10 mouse cellular contexts compared by ENCODE assay signal in the genomic region with DNA sequence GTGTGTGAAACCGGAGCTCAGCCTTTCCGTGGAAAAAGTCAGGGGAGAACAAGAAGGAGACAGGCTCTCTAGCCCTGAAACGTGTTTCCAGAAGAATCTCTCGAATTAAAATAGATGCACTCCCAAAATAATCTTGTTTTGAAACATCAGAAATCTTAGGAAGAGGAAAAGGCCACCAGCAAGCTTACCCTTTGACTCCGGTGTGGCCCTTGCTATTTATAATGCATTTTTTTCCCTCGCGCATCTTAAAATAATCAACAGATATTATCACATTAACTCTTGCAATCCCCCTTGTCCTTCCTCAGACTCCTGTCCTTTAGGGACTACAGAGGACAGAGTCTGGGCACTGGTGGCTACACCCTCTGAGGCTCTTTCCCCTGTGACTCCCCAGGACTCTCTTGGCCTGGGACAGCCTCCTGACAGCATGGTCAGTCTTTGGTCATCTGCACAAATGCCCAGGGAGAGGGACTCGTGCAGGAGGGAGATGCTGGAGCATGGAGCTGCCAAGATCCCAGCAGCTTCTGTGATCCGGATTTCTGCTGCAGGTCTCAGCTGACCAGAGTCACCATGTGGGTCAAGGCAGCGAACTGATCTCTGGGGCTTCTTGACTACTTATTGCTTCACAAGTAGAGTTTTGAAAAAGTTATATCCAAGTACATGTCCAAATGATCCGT.
DNase-seq lines count a peak whose midpoint lies in the region; ATAC-seq and TF ChIP-seq lines count a peak whose summit lies in the region.
"Had no signal": no experiment of that assay in that cellular context is flagged by ENCODE, and none has a peak within 500 bp of the region (broad histone marks: within the 10 kb centered on the region; RNA-seq: fewer than 3 reads in every experiment).

No protein-coding gene starts in this region.

- peak overlapping the region; percentile 40 for H3K4me2 ChIP-seq in lung, embryonic 16.5 days (ENCODE audit: low read depth, low read length)
- peak overlapping the region; percentile 34; the same call in 1 of the 2 replicates for H3K4me2 ChIP-seq in limb, embryonic 11.5 days (ENCODE audit: low read depth, severe bottlenecking)
- H3K4me2 ChIP-seq in stomach, postnatal 0 days (replicated peaks; ENCODE audit: low read depth) = peak overlapping the region; percentile 44

- peak overlapping the region; percentile 33; the same call in 1 of the 2 replicates for H3K9ac ChIP-seq in lung, embryonic 16.5 days (ENCODE audit: low read length)
- 0 out of 2 replicates have a peak overlapping the region, but pooled peaks have one; percentile 27 for H3K9ac ChIP-seq in limb, embryonic 11.5 days (ENCODE audit: low read length)
- no peak overlapping the region for H3K9ac ChIP-seq in stomach, postnatal 0 days (ENCODE audit: low read length)

- peak; percentile 42 to 59 for DNase-seq in gastrocnemius, adult 8-10 months (ENCODE audit: low spot score in 2 of 2)
- DNase-seq in gastrocnemius, postnatal 14 days = no peak
- DNase-seq in lung, postnatal 10 days = no peak
- no peak for DNase-seq in limb, embryonic 11.5 days (ENCODE audit: low spot score)
- no peak for DNase-seq in stomach, postnatal 0 days (ENCODE audit: low spot score)
- no peak for DNase-seq in cerebellum, adult 11 months
- no peak for DNase-seq in spleen, postnatal 14 days (ENCODE audit: low spot score in 2 of 2)
- DNase-seq: kidney, adult 11 months had no signal

- no peak overlapping the region for H3K27ac ChIP-seq in lung, embryonic 16.5 days (ENCODE audit: low read length)
- H3K27ac ChIP-seq in limb, embryonic 11.5 days (replicated peaks; ENCODE audit: low read depth, low read length) = no peak overlapping the region
- no peak overlapping the region for H3K27ac ChIP-seq in stomach, postnatal 0 days (replicated peaks)

- 46% methylated on average over 11 of the region's 11 CpGs for WGBS in lung, embryonic 16.5 days
- 59% methylated on average over 11 of the region's 11 CpGs for WGBS in limb, embryonic 11.5 days
- 40% methylated on average over 11 of the region's 11 CpGs for WGBS in stomach, postnatal 0 days

- no peaks in the 10 kb centered on the region for H3K9me3 ChIP-seq in lung, embryonic 16.5 days (ENCODE audit: control insufficient read depth, low read length)
- no peaks in the 10 kb centered on the region for H3K9me3 ChIP-seq in limb, embryonic 11.5 days (ENCODE audit: control insufficient read depth, low read length)
- H3K9me3 ChIP-seq in stomach, postnatal 0 days (ENCODE audit: control insufficient read depth, low read length) = no peaks in the 10 kb centered on the region

- H3K36me3 ChIP-seq in lung, embryonic 16.5 days (ENCODE audit: control insufficient read depth, insufficient read depth, low read length) = no peaks in the 10 kb centered on the region
- H3K36me3 ChIP-seq in limb, embryonic 11.5 days (ENCODE audit: control insufficient read depth, insufficient read depth, low read length) = no peaks in the 10 kb centered on the region
- no peaks in the 10 kb centered on the region for H3K36me3 ChIP-seq in stomach, postnatal 0 days (ENCODE audit: control insufficient read depth, insufficient read depth, low read length)

- no peaks in the 10 kb centered on the region for H3K27me3 ChIP-seq in lung, embryonic 16.5 days (ENCODE audit: control insufficient read depth, insufficient read depth, low read depth, low read length)
- H3K27me3 ChIP-seq in limb, embryonic 11.5 days (ENCODE audit: control insufficient read depth, insufficient read depth, low read length) = peaks cover 5% of the 10 kb centered on the region; the same call in 1 of the 2 replicates
- H3K27me3 ChIP-seq in stomach, postnatal 0 days (ENCODE audit: control insufficient read depth, insufficient read depth, low read length) = no peaks in the 10 kb centered on the region

- TF ChIP-seq CTCF in stomach, postnatal 0 days (IDR thresholded peaks at IDR 0.05; ENCODE audit: low read depth) = no peak

- ATAC-seq in lung, embryonic 16.5 days (ENCODE audit: low read depth) = no peak
- no peak for ATAC-seq in limb, embryonic 11.5 days (ENCODE audit: insufficient number of reproducible peaks, low FRiP score, low TSS enrichment, low read depth)
- no peak for ATAC-seq in stomach, postnatal 0 days (ENCODE audit: low FRiP score, low TSS enrichment)
- ATAC-seq: Patski had no signal

- no peak overlapping the region for H3K4me3 ChIP-seq in lung, embryonic 16.5 days (ENCODE audit: low read length)
- no peak overlapping the region for H3K4me3 ChIP-seq in limb, embryonic 11.5 days (ENCODE audit: low read depth, low read length)
- H3K4me3 ChIP-seq in stomach, postnatal 0 days (ENCODE audit: low read depth, low read length) = peak overlapping the region; percentile 12; the same call in 1 of the 2 replicates

- intact Hi-C loops in gastrocnemius, postnatal 14 days (cut with DNase I; ENCODE audit: low total_unique reads) = no loop called here

- peaks cover 3% of the 10 kb centered on the region; the same call in 1 of the 2 replicates for H3K4me1 ChIP-seq in lung, embryonic 16.5 days (replicated peaks; ENCODE audit: control insufficient read depth, insufficient read depth, low read length)
- peaks cover 18% of the 10 kb centered on the region for H3K4me1 ChIP-seq in limb, embryonic 11.5 days (ENCODE audit: control insufficient read depth, insufficient read depth, low read length)
- peaks cover 2% of the 10 kb centered on the region; the same call in 1 of the 2 replicates for H3K4me1 ChIP-seq in stomach, postnatal 0 days (replicated peaks; ENCODE audit: control insufficient read depth, insufficient read depth)

- no peak for TF ChIP-seq EP300 in stomach, postnatal 0 days (optimal IDR thresholded peaks at IDR 0.05)

Comparison
In these comparisons a context has a peak if more than half of its experiments do, and no peak if none do; other contexts are left out.
1. DNase-seq: peak in gastrocnemius, adult 8-10 months (2 of 2); none in gastrocnemius, postnatal 14 days (single experiment), lung, postnatal 10 days (single experiment), limb, embryonic 11.5 days (single experiment), stomach, postnatal 0 days (single experiment), cerebellum, adult 11 months (single experiment) and spleen, postnatal 14 days (0 of 2).
2. Peak in every context shown above with its lines, with median percentiles within 50 percentile points of each other: H3K4me2 ChIP-seq.